Mouse (Mus musculus) mouse embryonic stem cell (cell line): Measurements from ENCODE around the gene Eppin.
"Not testable (repeated sequence)": the region's sequence is repeated elsewhere in the genome, so short reads cannot be mapped to it uniquely, and the experiment has no call there.

Source experiments
- in situ Hi-C, 2 experiments: fragments of 300-500 bp; cut with MboI; formaldehyde crosslinking; loops; 1 replicate in 1 of 2; 3 replicates in 1 of 2; pipeline ENCODE4 v1.14.3; 2019 to 2020; ENCODE audit warnings: low sequenced_read_pairs in 2 of 2, low pct_unique_long_range_greater_than_20kb in 1 of 2, mixed read lengths in 1 of 2; ENCODE audit not compliant: unreplicated experiment in 1 of 2

The Eppin gene

GRCm38 (mm10) chr2:164593494-164593893 lies at the start of gene Eppin:
Eppin (minus strand) TSS chr2:164593594.
- in situ Hi-C loops, result no loop called here

GRCm38 (mm10) chr2:164641881-164642673 lies 48.7 kb upstream of the Eppin start:
- in situ Hi-C loops, result no loop called here

- in situ Hi-C loops, result no loop called here
These were observed 47.7 kb upstream of the Eppin start for GRCm38 (mm10) chr2:164641129-164641528.

- in situ Hi-C loops, result no loop called here
These were observed 45.3 kb upstream of the Eppin start, which contains the start of gene Wfdc16 for GRCm38 (mm10) chr2:164638696-164639095. Wfdc16 (minus strand) TSS chr2:164638796.

- in situ Hi-C loops, result no loop called here
These were observed 41.9 kb upstream of the Eppin start for GRCm38 (mm10) chr2:164635266-164635665.

GRCm38 (mm10) chr2:164621775-164622174 lies 28.4 kb upstream of the Eppin start:
- in situ Hi-C loops, result no loop called here

GRCm38 (mm10) chr2:164619050-164619449 lies 25.7 kb upstream of the Eppin start:
- in situ Hi-C loops, result no loop called here

GRCm38 (mm10) chr2:164615386-164615785 lies 22.0 kb upstream of the Eppin start:
- in situ Hi-C loops, result no loop called here

GRCm38 (mm10) chr2:164613471-164613870 lies 20.1 kb upstream of the Eppin start, which contains the start of the genes Wfdc6b and Wfdc8:
Wfdc6b (plus strand) TSS chr2:164613522.
Wfdc8 (minus strand) TSS chr2:164613626.
- in situ Hi-C loops, result not testable (repeated sequence)

- in situ Hi-C loops, result loop anchor here (5.0 to 10.0 kb wide), 2 partner anchors 116 to 119 kb away; no protein-coding TSS in a partner anchor
These were observed 15.4 kb upstream of the Eppin start for GRCm38 (mm10) chr2:164608781-164609180.

GRCm38 (mm10) chr2:164604411-164604810 lies 11.0 kb upstream of the Eppin start:
- in situ Hi-C loops, result loop anchor here in 1 of 2 experiments (10.0 kb wide), 1 partner anchor 120 kb away; no protein-coding TSS in a partner anchor

GRCm38 (mm10) chr2:164603482-164603881 lies 10.1 kb upstream of the Eppin start:
- in situ Hi-C loops, result loop anchor here in 1 of 2 experiments (10.0 kb wide), 1 partner anchor 121 kb away; no protein-coding TSS in a partner anchor

- in situ Hi-C loops, result loop anchor here in 1 of 2 experiments (10.0 kb wide), 1 partner anchor 125 kb away; no protein-coding TSS in a partner anchor
These were observed 6.8 kb upstream of the Eppin start for GRCm38 (mm10) chr2:164600179-164600578.

GRCm38 (mm10) chr2:164592014-164592413 lies 1.4 kb downstream of the Eppin start:
- in situ Hi-C loops, result no loop called here

GRCm38 (mm10) chr2:164585025-164585725 lies 8.2 kb downstream of the Eppin start, which contains the start of gene Wfdc6a:
Wfdc6a (minus strand) TSS chr2:164585447.
- in situ Hi-C loops, result not testable (repeated sequence)

- in situ Hi-C loops, result not testable (repeated sequence)
These were observed 20.0 kb downstream of the Eppin start, which contains the start of gene Spint3 for GRCm38 (mm10) chr2:164573359-164573758. Spint3 (minus strand) TSS chr2:164573459.

- in situ Hi-C loops, result loop anchor here in 1 of 2 experiments (5.0 kb wide), 1 partner anchor 35 kb away; no protein-coding TSS in a partner anchor
These were observed 25.9 kb downstream of the Eppin start for GRCm38 (mm10) chr2:164567460-164567859.

- in situ Hi-C loops, result loop anchor here in 1 of 2 experiments (5.0 kb wide), 1 partner anchor 35 kb away; no protein-coding TSS in a partner anchor
These were observed 26.4 kb downstream of the Eppin start for GRCm38 (mm10) chr2:164566997-164567396.

- in situ Hi-C loops, result no loop called here
These were observed 29.0 kb downstream of the Eppin start for GRCm38 (mm10) chr2:164564346-164564745.
